Mouse (Mus musculus): ENCODE measurements around the gene Arhgap6.

- TF ChIP-seq GATA1 (IDR thresholded peaks at IDR 0.05; ENCODE audit: borderline replicate concordance, low read length) = no peak
- no peak for TF ChIP-seq FLI1 (IDR thresholded peaks at IDR 0.05; ENCODE audit: low read length)
Observed at GRCm38 (mm10) chrX:169034390-169034789, 239.5 kb downstream of the Arhgap6 start.
